Mouse (Mus musculus): ENCODE measurements at regions not wholly inside any gene's neighbourhood (a gene's known extent, or its start where the extent isn't known, plus 50 kb on each side); places are given as distances from the start of the nearest gene placed in this dataset.

- DNase-seq (ENCODE audit: low spot score in 2 of 2): no peak
Measured at GRCm38 (mm10) chr2:128431751-128432150, 159.3 kb upstream of the Spdye4c start.

GRCm38 (mm10) chr2:128432741-128433140, 158.3 kb upstream of the Spdye4c start:
- no peak for DNase-seq (ENCODE audit: low spot score in 2 of 2)

- no peak for DNase-seq (ENCODE audit: low spot score in 2 of 2)
Measured at GRCm38 (mm10) chr2:128433553-128434081, 157.4 kb upstream of the Spdye4c start.

- DNase-seq (ENCODE audit: low spot score in 2 of 2): no peak
Measured at GRCm38 (mm10) chr2:128434200-128434977, 156.6 kb upstream of the Spdye4c start.

GRCm38 (mm10) chr2:128436378-128436777, 154.6 kb upstream of the Spdye4c start:
- no peak for DNase-seq (ENCODE audit: low spot score in 2 of 2)

- no peak for DNase-seq (ENCODE audit: low spot score in 2 of 2)
Measured at GRCm38 (mm10) chr2:128437698-128438097, 153.3 kb upstream of the Spdye4c start.

GRCm38 (mm10) chr2:128438161-128438822, 152.7 kb upstream of the Spdye4c start:
- DNase-seq (ENCODE audit: low spot score in 2 of 2): no peak

- no peak for DNase-seq (ENCODE audit: low spot score in 2 of 2)
Measured at GRCm38 (mm10) chr2:128438897-128439296, 152.1 kb upstream of the Spdye4c start.

GRCm38 (mm10) chr2:128444599-128445011, 146.4 kb upstream of the Spdye4c start:
- DNase-seq (ENCODE audit: low spot score in 2 of 2): no peak

GRCm38 (mm10) chr2:128445443-128445842, 145.6 kb upstream of the Spdye4c start:
- DNase-seq (ENCODE audit: low spot score in 2 of 2): peak in 1 of 2 experiments; percentile 28

GRCm38 (mm10) chr2:128449294-128449693, 141.7 kb upstream of the Spdye4c start:
- no peak for DNase-seq (ENCODE audit: low spot score in 2 of 2)

- DNase-seq (ENCODE audit: low spot score in 2 of 2): no peak
Measured at GRCm38 (mm10) chr2:128450045-128450444, 141.0 kb upstream of the Spdye4c start.

GRCm38 (mm10) chr2:128451554-128452239, 139.3 kb upstream of the Spdye4c start:
- no peak for DNase-seq (ENCODE audit: low spot score in 2 of 2)

GRCm38 (mm10) chr2:128452582-128452981, 138.4 kb upstream of the Spdye4c start:
- no peak for DNase-seq (ENCODE audit: low spot score in 2 of 2)

GRCm38 (mm10) chr2:128454509-128454908, 136.5 kb upstream of the Spdye4c start:
- no peak for DNase-seq (ENCODE audit: low spot score in 2 of 2)

GRCm38 (mm10) chr2:128457591-128458209, 133.3 kb upstream of the Spdye4c start:
- no peak for DNase-seq (ENCODE audit: low spot score in 2 of 2)

GRCm38 (mm10) chr2:128465214-128465984, 125.6 kb upstream of the Spdye4c start:
- no peak for DNase-seq (ENCODE audit: low spot score in 2 of 2)

- DNase-seq (ENCODE audit: low spot score in 2 of 2): no peak
Measured at GRCm38 (mm10) chr2:128467490-128468245, 123.3 kb upstream of the Spdye4c start.

- no peak for DNase-seq (ENCODE audit: low spot score in 2 of 2)
Measured at GRCm38 (mm10) chr2:128468323-128468722, 122.7 kb upstream of the Spdye4c start.

GRCm38 (mm10) chr2:128470351-128470750, 120.7 kb upstream of the Spdye4c start:
- DNase-seq (ENCODE audit: low spot score in 2 of 2): peak; percentile 17 to 36
